9 mouse cellular contexts compared by ENCODE assay signal in genomic region chr10:117223758-117224101, GRCm38 (mm10). TPM values are rescaled to one million over a fixed set of nuclear protein-coding genes. Genes with fewer than 3 reads are reported as not detected.
A peak's percentile ranks its signal among the peaks of the same experiment; 100 is the strongest.
DNase-seq lines count a peak whose midpoint lies in the region; ATAC-seq and TF ChIP-seq lines count a peak whose summit lies in the region.
"Had no signal": no experiment of that assay in that cellular context is flagged by ENCODE, and none has a peak within 500 bp of the region (broad histone marks: within the 10 kb centered on the region; RNA-seq: fewer than 3 reads in every experiment).

No protein-coding gene starts in this region.

- no peaks in the 10 kb centered on the region for H3K36me3 ChIP-seq in heart, adult 2 months (ENCODE audit: control insufficient read depth, insufficient read depth, low read length)
- peaks cover 40% of the 10 kb centered on the region for H3K36me3 ChIP-seq in C2C12 (ENCODE audit: control insufficient read depth, insufficient read depth)
- peaks cover 35% of the 10 kb centered on the region for H3K36me3 ChIP-seq in forebrain, embryonic 12.5 days (replicated peaks)
- peaks cover 33% of the 10 kb centered on the region for H3K36me3 ChIP-seq in liver, embryonic 14.5 days (replicated peaks; ENCODE audit: control insufficient read depth, insufficient read depth, low read depth)

- WGBS in heart, adult 2 months = 3% methylated on average over 9 of the region's 9 CpGs
- WGBS in forebrain, embryonic 12.5 days = under 1% methylated on average over 9 of the region's 9 CpGs
- under 1% methylated on average over 9 of the region's 9 CpGs for WGBS in liver, embryonic 14.5 days (ENCODE audit: insufficient replicate concordance)

- H3K9ac ChIP-seq in heart, adult 2 months (ENCODE audit: low read depth, low read length) = peak overlapping the region; percentile 50
- H3K9ac ChIP-seq in forebrain, embryonic 12.5 days = peak overlapping the region; percentile 95
- H3K9ac ChIP-seq in liver, embryonic 14.5 days (replicated peaks) = peak overlapping the region; percentile 73

- intact Hi-C loops in heart, adult 2 months (cut with DNase I) = loop anchor here (5.0 kb wide), 3 partner anchors 76 to 161 kb away; partner anchors contain the start of genes Cct2 and Frs2

- H3K27ac ChIP-seq in heart, adult 2 months = peak overlapping the region; percentile 98
- H3K27ac ChIP-seq in forebrain, embryonic 12.5 days = peak overlapping the region; percentile 99
- peak overlapping the region; percentile 40; the same call in 1 of the 2 replicates for H3K27ac ChIP-seq in liver, embryonic 14.5 days

- TF ChIP-seq EP300 in heart, adult 2 months (IDR thresholded peaks at IDR 0.05; ENCODE audit: insufficient read depth, low read depth, low read length) = no peak
- no peak for TF ChIP-seq EP300 in liver, embryonic 14.5 days (IDR thresholded peaks at IDR 0.05; ENCODE audit: low read depth)

- ATAC-seq in forebrain, embryonic 12.5 days (ENCODE audit: low FRiP score) = peak; percentile 60
- no peak; the same call in 1 of the 2 replicates for ATAC-seq in liver, embryonic 14.5 days (ENCODE audit: insufficient read depth)

- H3K79me2 ChIP-seq in heart, adult 2 months (replicated peaks; ENCODE audit: control insufficient read depth, insufficient read depth, low read length) = 0 out of 2 replicates have a peak, but pooled peaks cover 1% of the 10 kb centered on the region
- peaks cover 38% of the 10 kb centered on the region for H3K79me2 ChIP-seq in C2C12 (ENCODE audit: control insufficient read depth, insufficient read depth)

- H3K4me3 ChIP-seq in heart, adult 2 months = peak overlapping the region; percentile 85
- H3K4me3 ChIP-seq in C2C12 (ENCODE audit: insufficient read depth, poor library complexity, severe bottlenecking) = peak overlapping the region; percentile 91
- H3K4me3 ChIP-seq in forebrain, embryonic 12.5 days (replicated peaks) = peak overlapping the region; percentile 83
- peak overlapping the region; percentile 90 to 91 for H3K4me3 ChIP-seq in liver, embryonic 14.5 days (ENCODE audit: insufficient read depth in 1 of 2, low read depth in 2 of 2, low read length in 2 of 2)

- peaks cover 19% of the 10 kb centered on the region for H3K79me3 ChIP-seq in C2C12 (ENCODE audit: low read depth)

- TF ChIP-seq CTCF in heart, adult 2 months (IDR thresholded peaks at IDR 0.05) = no peak
- no peak for TF ChIP-seq CTCF in C2C12 (IDR thresholded peaks at IDR 0.05; ENCODE audit: control insufficient read depth, insufficient read depth, insufficient read length)
- TF ChIP-seq CTCF in liver, embryonic 14.5 days (IDR thresholded peaks at IDR 0.05; ENCODE audit: low read depth) = no peak

- peaks cover 1% of the 10 kb centered on the region; the same call in 1 of the 2 replicates for H3K4me1 ChIP-seq in heart, adult 2 months (ENCODE audit: control insufficient read depth, insufficient read depth, low read length)
- peaks cover 28% of the 10 kb centered on the region for H3K4me1 ChIP-seq in forebrain, embryonic 12.5 days
- H3K4me1 ChIP-seq in liver, embryonic 14.5 days (replicated peaks; ENCODE audit: control insufficient read depth in 2 of 2, insufficient read depth in 2 of 2, low read length in 1 of 2) = peaks cover 13% of the 10 kb centered on the region in 2 experiments

- no peak for DNase-seq in heart, adult 2 months
- DNase-seq in heart, adult 9 months (ENCODE audit: low spot score in 2 of 2) = no peak
- no peak for DNase-seq in liver, embryonic 14.5 days (ENCODE audit: low read depth in 3 of 3, low spot score in 3 of 3)
- no peak for DNase-seq in B cell, adult 2 months
- no peak for DNase-seq in embryo, embryonic 10 days (ENCODE audit: low spot score)
- DNase-seq in urinary bladder, postnatal 4 days (ENCODE audit: low spot score in 2 of 2) = no peak

- TF ChIP-seq POLR2A in heart, adult 2 months (IDR thresholded peaks at IDR 0.05; ENCODE audit: insufficient read depth, low read depth, low read length) = no peak

- H3K4me2 ChIP-seq in forebrain, embryonic 12.5 days = peak overlapping the region; percentile 83
- peak overlapping the region; percentile 90 for H3K4me2 ChIP-seq in liver, embryonic 14.5 days (ENCODE audit: low read depth)

- H3K9me3 ChIP-seq in forebrain, embryonic 12.5 days = no peaks in the 10 kb centered on the region
- no peaks in the 10 kb centered on the region for H3K9me3 ChIP-seq in liver, embryonic 14.5 days (ENCODE audit: control insufficient read depth, low read length)

- H3K27me3 ChIP-seq in heart, adult 2 months (ENCODE audit: control insufficient read depth, insufficient read depth, low read length) = no peaks in the 10 kb centered on the region
- H3K27me3 ChIP-seq in C2C12 (ENCODE audit: control insufficient read depth, insufficient read depth, insufficient read length) = no peaks in the 10 kb centered on the region
- H3K27me3 ChIP-seq in forebrain, embryonic 12.5 days = no peaks in the 10 kb centered on the region
- no peaks in the 10 kb centered on the region for H3K27me3 ChIP-seq in liver, embryonic 14.5 days (ENCODE audit: control insufficient read depth, insufficient read depth, low read length)

- H3ac ChIP-seq in C2C12 (ENCODE audit: control insufficient read depth, insufficient read length, low read depth) = peak overlapping the region; percentile 76

TF ChIP-seq in C2C12, 6 proteins besides CTCF, POLR2A, EP300 and RAD21:
- TF ChIP-seq MAX (IDR thresholded peaks at IDR 0.05) = no peak

RNA-seq across cellular contexts. Expression of gene Yeats4, which starts 0.6 kb away (rescaled TPM):
- total RNA-seq in heart, adult 2 months (2021) = 10 to 100 TPM; 26.9 to 27.9 TPM
- polyA plus RNA-seq in heart, adult 2 months (2012; rRNA removed) = 13.7 and 20.8 TPM in 2 replicates
- polyA plus RNA-seq in C2C12 (2012; fragmentation: generic; extraction: Trizol) = 40.8 TPM
- 140 and 144 TPM in 2 replicates for polyA plus RNA-seq in forebrain, embryonic 12.5 days (2016; fragmentation: Nextera tagmentation; extraction: Ambion mirVana)
- 23.6 and 36.1 TPM in 2 replicates for polyA plus RNA-seq in liver, embryonic 14.5 days (2012; rRNA removed)
- polyA plus RNA-seq in liver, embryonic 14.5 days (2014; fragmentation: Nextera tagmentation; extraction: Ambion mirVana) = 42.0 and 48.7 TPM in 2 replicates

RNA-seq across cellular contexts. Expression of gene 9530003J23Rik, which starts 14.8 kb away (rescaled TPM):
- total RNA-seq in heart, adult 2 months (2021) = not detected
- polyA plus RNA-seq in heart, adult 2 months (2012; rRNA removed) = not detected in 2 replicates
- 0.07 TPM for polyA plus RNA-seq in C2C12 (2012; fragmentation: generic; extraction: Trizol)
- not detected in 2 replicates for polyA plus RNA-seq in forebrain, embryonic 12.5 days (2016; fragmentation: Nextera tagmentation; extraction: Ambion mirVana)
- polyA plus RNA-seq in liver, embryonic 14.5 days (2012; rRNA removed) = not detected in 2 replicates
- polyA plus RNA-seq in liver, embryonic 14.5 days (2014; fragmentation: Nextera tagmentation; extraction: Ambion mirVana) = not detected in 2 replicates
- total RNA-seq: neutrophil, adult 5-6 weeks had no signal

RNA-seq across cellular contexts. Expression of gene Lyz2, which starts 58.4 kb away (rescaled TPM):
- 100 to 1,000 TPM; 149 to 190 TPM for total RNA-seq in heart, adult 2 months (2021)
- polyA plus RNA-seq in heart, adult 2 months (2012; rRNA removed) = 178 and 198 TPM in 2 replicates
- 0.04 TPM for polyA plus RNA-seq in C2C12 (2012; fragmentation: generic; extraction: Trizol)
- polyA plus RNA-seq in forebrain, embryonic 12.5 days (2016; fragmentation: Nextera tagmentation; extraction: Ambion mirVana) = 7.7 and 9.1 TPM in 2 replicates
- polyA plus RNA-seq in liver, embryonic 14.5 days (2012; rRNA removed) = 93.4 and 95.5 TPM in 2 replicates
- 255 and 323 TPM in 2 replicates for polyA plus RNA-seq in liver, embryonic 14.5 days (2014; fragmentation: Nextera tagmentation; extraction: Ambion mirVana)

Comparison
In these comparisons a context has a peak if more than half of its experiments do, and no peak if none do; other contexts are left out.
1. H3K27ac ChIP-seq: peak in every context shown above with its lines; median percentile 99 in forebrain, embryonic 12.5 days; 98 in heart, adult 2 months; 40 in liver, embryonic 14.5 days.